Mouse (Mus musculus) thymus, adult 2 months (tissue): Measurements from ENCODE around the gene Efna1.

Source experiments
- CTCF ChIP-seq: fragments of 200-500 bp; IDR thresholded peaks from 2 replicates; pipeline ENCODE4 v1.5.1; 2012; ENCODE audit warnings: mild to moderate bottlenecking, control low read depth, low read length, moderate library complexity, borderline replicate concordance; ENCODE audit not compliant: control insufficient read depth, poor library complexity, insufficient read depth; ENCODE audit errors: extremely low read depth
- POLR2A ChIP-seq: fragments of 200-500 bp; IDR thresholded peaks from 2 replicates; pipeline ENCODE4 v1.6.1; 2012; ENCODE audit warnings: mild to moderate bottlenecking, low read length, control low read depth, moderate library complexity; ENCODE audit not compliant: control insufficient read depth, poor library complexity, insufficient read depth; ENCODE audit errors: extremely low read depth

DNA sequence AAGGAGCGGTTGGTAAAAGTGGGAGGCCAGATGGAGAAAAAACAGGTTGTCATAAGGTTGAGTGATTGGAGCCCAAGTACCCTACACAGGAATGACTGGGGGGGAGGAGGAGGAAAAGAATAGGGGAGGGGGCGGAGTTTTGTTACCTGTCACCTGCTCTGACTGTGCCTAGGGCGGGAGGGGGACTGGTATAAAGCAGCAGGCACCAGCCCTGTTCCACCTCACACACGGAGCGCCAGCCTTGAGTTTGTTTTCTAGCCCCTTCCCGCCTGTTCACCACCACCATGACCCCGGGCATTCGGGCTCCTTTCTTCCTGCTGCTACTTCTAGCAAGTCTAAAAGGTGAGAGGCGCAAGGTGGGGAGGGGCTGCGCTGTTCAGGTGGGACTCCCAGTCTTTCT, 52.1 kb downstream of the Efna1 start, which contains the start of gene Muc1:
- no peak for TF ChIP-seq CTCF
- TF ChIP-seq POLR2A = no peak
